ENCODE assay signal across 22 mouse cellular contexts in the genomic region with DNA sequence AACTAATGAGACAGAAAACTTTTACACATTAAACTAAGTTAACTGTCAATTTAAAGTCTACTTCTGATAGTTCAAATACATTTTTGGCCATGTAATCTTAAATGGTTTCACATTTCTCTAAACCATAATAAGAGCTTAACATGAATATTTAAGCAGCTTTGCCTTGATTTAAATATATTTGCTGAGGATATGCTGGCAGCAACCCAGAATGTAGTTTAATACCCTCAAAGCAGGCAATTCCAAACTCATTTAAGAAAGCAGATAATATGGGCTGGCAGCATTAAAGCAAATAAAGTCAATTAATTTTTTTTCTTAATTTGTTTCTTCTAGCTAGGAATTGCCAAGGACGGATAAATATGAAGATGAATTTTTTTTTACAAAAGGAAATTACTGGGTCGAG. TPM values are rescaled to one million over a fixed set of nuclear protein-coding genes. Genes with fewer than 3 reads are reported as not detected.
"Had no signal": no experiment of that assay in that cellular context is flagged by ENCODE, and none has a peak within 500 bp of the region (broad histone marks: within the 10 kb centered on the region; RNA-seq: fewer than 3 reads in every experiment).

No protein-coding gene starts in this region.

- H3K4me3 ChIP-seq: liver, embryonic 15.5 days; lung, embryonic 15.5 days; megakaryocyte, embryonic 14.5 days; midbrain, embryonic 13.5 days; neural tube, embryonic 12.5 days; stomach, embryonic 15.5 days had no signal

- DNase-seq: liver, postnatal 0 days; lung, adult 2 months; lung, postnatal 14 days; lung, postnatal 36 days; right cerebral cortex, postnatal 14 days; thymus, adult 2 months; thymus, postnatal 25 days; thymus, postnatal 4 days had no signal

- H3K9ac ChIP-seq: liver, embryonic 15.5 days; liver, postnatal 0 days; lung, embryonic 15.5 days; midbrain, embryonic 13.5 days; neural tube, embryonic 12.5 days; stomach, embryonic 15.5 days had no signal

- H3K27me3 ChIP-seq: liver, embryonic 15.5 days; lung, embryonic 15.5 days; megakaryocyte, embryonic 14.5 days; midbrain, embryonic 13.5 days; neural tube, embryonic 12.5 days; stomach, embryonic 15.5 days had no signal

- H3K27ac ChIP-seq: liver, embryonic 15.5 days; lung, embryonic 15.5 days; macrophage; midbrain, embryonic 13.5 days; neural tube, embryonic 12.5 days; stomach, embryonic 15.5 days; stomach, postnatal 0 days had no signal

- H3K4me2 ChIP-seq: liver, embryonic 15.5 days; lung, embryonic 15.5 days; midbrain, embryonic 11.5 days; midbrain, embryonic 13.5 days; neural tube, embryonic 12.5 days; stomach, embryonic 15.5 days had no signal

- ATAC-seq: liver, postnatal 0 days; lung, postnatal 0 days; midbrain, embryonic 13.5 days had no signal

- H3K9me3 ChIP-seq: liver, embryonic 15.5 days; lung, embryonic 15.5 days; megakaryocyte, embryonic 14.5 days; midbrain, embryonic 13.5 days; neural tube, embryonic 12.5 days; stomach, embryonic 15.5 days had no signal

- H3K4me1 ChIP-seq: liver, embryonic 15.5 days; lung, embryonic 15.5 days; megakaryocyte, embryonic 14.5 days; neural tube, embryonic 12.5 days; stomach, embryonic 15.5 days had no signal

- H3K36me3 ChIP-seq: liver, embryonic 15.5 days; lung, embryonic 15.5 days; midbrain, embryonic 13.5 days; neural tube, embryonic 12.5 days; stomach, embryonic 15.5 days had no signal

RNA-seq across cellular contexts. Expression of a gene that starts 56.7 kb away (rescaled TPM):
- total RNA-seq: megakaryocyte progenitor cell, adult 5-6 weeks; monocyte, adult 5-6 weeks; neutrophil, adult 5-6 weeks had no signal
- polyA plus RNA-seq: liver, postnatal 0 days; macrophage; spleen, adult 2 months had no signal
